Mouse (Mus musculus) lung, embryonic 15.5 days (tissue): Measurements from ENCODE around the gene Rab3c. TPM values are rescaled to one million over a fixed set of nuclear protein-coding genes. Genes with fewer than 3 reads are reported as not detected.

ENCODE experiments used
- ATAC-seq: fragments of 200-750 bp; cut with Nextera tagmentation; 2 replicates; pipeline ENCODE4 v1.8.0; 2017; ENCODE audit warnings: moderate number of reproducible peaks, borderline replicate concordance; ENCODE audit not compliant: low FRiP score, low TSS enrichment; ENCODE audit errors: extremely low read depth
- H3K27ac ChIP-seq: fragments of 300-500 bp; sonication (generic); 2 replicates; pipeline ENCODE4 v1.5.1; 2015; ENCODE audit warnings: moderate library complexity, mild to moderate bottlenecking, inconsistent platforms
- H3K27me3 ChIP-seq: fragments of 300-500 bp; sonication (generic); 2 replicates; pipeline ENCODE4 v1.6.1; 2015; ENCODE audit warnings: inconsistent platforms
- H3K36me3 ChIP-seq: fragments of 300-500 bp; sonication (generic); 2 replicates; pipeline ENCODE4 v1.6.1; 2015; ENCODE audit warnings: inconsistent platforms
- H3K4me1 ChIP-seq: fragments of 300-500 bp; sonication (generic); 2 replicates; pipeline ENCODE4 v1.6.1; 2015; ENCODE audit warnings: inconsistent platforms
- H3K4me2 ChIP-seq: fragments of 300-500 bp; sonication (generic); 2 replicates; pipeline ENCODE4 v1.6.1; 2015; ENCODE audit warnings: inconsistent platforms, mild to moderate bottlenecking, moderate library complexity
- H3K4me3 ChIP-seq: fragments of 300-500 bp; sonication (generic); 2 replicates; pipeline ENCODE4 v1.5.1; 2015; ENCODE audit warnings: mild to moderate bottlenecking, inconsistent platforms
- H3K9ac ChIP-seq: fragments of 300-500 bp; sonication (generic); 2 replicates; pipeline ENCODE4 v1.6.1; 2015; ENCODE audit warnings: inconsistent platforms
- H3K9me3 ChIP-seq: fragments of 300-500 bp; sonication (generic); 2 replicates; pipeline ENCODE4 v1.6.1; 2016; ENCODE audit warnings: inconsistent platforms
- WGBS: fragments of 180-500 bp; shearing (Covaris S2); methylation state at CpG from one replicate; pipeline ENCODE4 v1.1.7; 2015; 5-methylcytosine and 5-hydroxymethylcytosine counted together
- polyA plus RNA-seq: library from polyadenylated mRNA; unstranded; fragments of >200 nt; fragmentation: Nextera tagmentation; extraction: Ambion mirVana; gene quantifications from 2 replicates; pipeline ENCODE4 v1.2.1, GENCODE M21; 2015

Rab3c gene
- polyA plus RNA-seq, 1 experiment from 2014 or later = 2.5 TPM

- Histone ChIP-seq H3K9me3 (no peaks in the 10 kb centered on the region), H3K9ac (no peak overlapping the region), H3K27me3 (no peaks in the 10 kb centered on the region), H3K4me3 (no peak overlapping the region), H3K27ac (no peak overlapping the region), H3K4me1 (peaks cover 5% of the 10 kb centered on the region), H3K4me2 (no peak overlapping the region), H3K36me3 (no peaks in the 10 kb centered on the region)
- ATAC-seq = no peak
- 76% methylated on average over 3 of the region's 3 CpGs for WGBS
Measured at GRCm38 (mm10) chr13:110067149-110067548, 213.6 kb downstream of the Rab3c start.

GRCm38 (mm10) chr13:110066674-110067073 is 214.1 kb downstream of the Rab3c start:
- no peak overlapping the region for H3K4me2 ChIP-seq
- 74% methylated on average over 2 of the region's 2 CpGs for WGBS
- H3K4me3 ChIP-seq = no peak overlapping the region
- H3K9ac ChIP-seq = no peak overlapping the region
- peaks cover 5% of the 10 kb centered on the region for H3K4me1 ChIP-seq
- no peak for ATAC-seq
- H3K27me3 ChIP-seq = no peaks in the 10 kb centered on the region
- no peak overlapping the region for H3K27ac ChIP-seq
- H3K36me3 ChIP-seq = no peaks in the 10 kb centered on the region
- no peaks in the 10 kb centered on the region for H3K9me3 ChIP-seq

- Histone ChIP-seq H3K27me3 (no peaks in the 10 kb centered on the region), H3K9ac (no peak overlapping the region), H3K9me3 (no peaks in the 10 kb centered on the region), H3K4me1 (peaks cover 5% of the 10 kb centered on the region), H3K27ac (no peak overlapping the region), H3K4me3 (no peak overlapping the region), H3K4me2 (peak overlapping the region; percentile 29), H3K36me3 (no peaks in the 10 kb centered on the region)
- ATAC-seq = peak; percentile 89
- 8% methylated on average over 9 of the region's 9 CpGs for WGBS
Measured at GRCm38 (mm10) chr13:110062835-110063411, 217.9 kb downstream of the Rab3c start.

GRCm38 (mm10) chr13:110062288-110062687 is 218.5 kb downstream of the Rab3c start:
- WGBS = 52% methylated on average over 8 of the region's 8 CpGs
- H3K4me3 ChIP-seq = no peak overlapping the region
- no peaks in the 10 kb centered on the region for H3K36me3 ChIP-seq
- 0 out of 2 replicates have a peak, but pooled peaks have one; percentile 14 for ATAC-seq
- H3K9ac ChIP-seq = no peak overlapping the region
- no peaks in the 10 kb centered on the region for H3K27me3 ChIP-seq
- H3K4me2 ChIP-seq = no peak overlapping the region
- peaks cover 5% of the 10 kb centered on the region for H3K4me1 ChIP-seq
- H3K9me3 ChIP-seq = no peaks in the 10 kb centered on the region
- no peak overlapping the region for H3K27ac ChIP-seq

GRCm38 (mm10) chr13:110054538-110054937 is 226.3 kb downstream of the Rab3c start:
- Histone ChIP-seq H3K9ac (no peak overlapping the region), H3K36me3 (no peaks in the 10 kb centered on the region), H3K4me3 (no peak overlapping the region), H3K9me3 (no peaks in the 10 kb centered on the region), H3K4me2 (no peak overlapping the region), H3K27ac (no peak overlapping the region), H3K4me1 (no peaks in the 10 kb centered on the region), H3K27me3 (no peaks in the 10 kb centered on the region)
- ATAC-seq = no peak
- 78% methylated on average over 8 of the region's 8 CpGs for WGBS

GRCm38 (mm10) chr13:110048767-110049434 is 231.9 kb downstream of the Rab3c start:
- no peaks in the 10 kb centered on the region for H3K27me3 ChIP-seq
- H3K27ac ChIP-seq = no peak overlapping the region
- H3K4me2 ChIP-seq = no peak overlapping the region
- H3K4me1 ChIP-seq = peaks cover 4% of the 10 kb centered on the region; the same call in 1 of the 2 replicates
- WGBS = 47% methylated on average over 5 of the region's 5 CpGs
- no peaks in the 10 kb centered on the region for H3K36me3 ChIP-seq
- H3K4me3 ChIP-seq = no peak overlapping the region
- ATAC-seq = no peak
- H3K9ac ChIP-seq = no peak overlapping the region
- H3K9me3 ChIP-seq = no peaks in the 10 kb centered on the region

- Histone ChIP-seq H3K27me3 (no peaks in the 10 kb centered on the region), H3K9me3 (no peaks in the 10 kb centered on the region), H3K27ac (no peak overlapping the region), H3K9ac (no peak overlapping the region), H3K4me3 (no peak overlapping the region), H3K4me2 (no peak overlapping the region), H3K36me3 (no peaks in the 10 kb centered on the region), H3K4me1 (peaks cover 7% of the 10 kb centered on the region; the same call in 1 of the 2 replicates)
- WGBS = 81% methylated on average over 4 of the region's 4 CpGs
- no peak; the same call in 1 of the 2 replicates for ATAC-seq
Measured at GRCm38 (mm10) chr13:110044418-110044817, 236.4 kb downstream of the Rab3c start.

GRCm38 (mm10) chr13:110039779-110040498 is 240.9 kb downstream of the Rab3c start:
- Histone ChIP-seq H3K27ac (no peak overlapping the region), H3K4me3 (no peak overlapping the region), H3K9ac (no peak overlapping the region), H3K36me3 (no peaks in the 10 kb centered on the region), H3K4me2 (no peak overlapping the region), H3K4me1 (peaks cover 7% of the 10 kb centered on the region; the same call in 1 of the 2 replicates), H3K9me3 (no peaks in the 10 kb centered on the region), H3K27me3 (no peaks in the 10 kb centered on the region)
- 86% methylated on average over 3 of the region's 3 CpGs for WGBS
- peak; percentile 25; the same call in 1 of the 2 replicates for ATAC-seq

- Histone ChIP-seq H3K4me2 (no peak overlapping the region), H3K27me3 (no peaks in the 10 kb centered on the region), H3K9ac (no peak overlapping the region), H3K36me3 (no peaks in the 10 kb centered on the region), H3K4me1 (peaks cover 3% of the 10 kb centered on the region; the same call in 1 of the 2 replicates), H3K4me3 (no peak overlapping the region), H3K27ac (no peak overlapping the region), H3K9me3 (no peaks in the 10 kb centered on the region)
- WGBS = 47% methylated on average over 9 of the region's 9 CpGs
- no peak for ATAC-seq
Measured at GRCm38 (mm10) chr13:110039170-110039569, 241.6 kb downstream of the Rab3c start.

- WGBS = 55% methylated on average over 3 of the region's 3 CpGs
- no peak overlapping the region for H3K27ac ChIP-seq
- no peaks in the 10 kb centered on the region for H3K9me3 ChIP-seq
- H3K9ac ChIP-seq = no peak overlapping the region
- no peak for ATAC-seq
- no peaks in the 10 kb centered on the region for H3K36me3 ChIP-seq
- H3K4me1 ChIP-seq = peaks cover 2% of the 10 kb centered on the region; the same call in 1 of the 2 replicates
- no peak overlapping the region for H3K4me2 ChIP-seq
- no peaks in the 10 kb centered on the region for H3K27me3 ChIP-seq
- H3K4me3 ChIP-seq = no peak overlapping the region
Measured at GRCm38 (mm10) chr13:110038521-110038920, 242.3 kb downstream of the Rab3c start.

GRCm38 (mm10) chr13:110034885-110035284 is 245.9 kb downstream of the Rab3c start:
- H3K27me3 ChIP-seq = no peaks in the 10 kb centered on the region
- no peak for ATAC-seq
- no peaks in the 10 kb centered on the region for H3K9me3 ChIP-seq
- no peak overlapping the region for H3K9ac ChIP-seq
- H3K4me3 ChIP-seq = no peak overlapping the region
- H3K4me2 ChIP-seq = no peak overlapping the region
- 77% methylated on average over 6 of the region's 6 CpGs for WGBS
- no peak overlapping the region for H3K27ac ChIP-seq
- no peaks in the 10 kb centered on the region for H3K36me3 ChIP-seq
- H3K4me1 ChIP-seq = no peaks in the 10 kb centered on the region

GRCm38 (mm10) chr13:110034041-110034440 is 246.8 kb downstream of the Rab3c start:
- no peak overlapping the region for H3K9ac ChIP-seq
- no peaks in the 10 kb centered on the region for H3K4me1 ChIP-seq
- no peak for ATAC-seq
- no peaks in the 10 kb centered on the region for H3K27me3 ChIP-seq
- no peaks in the 10 kb centered on the region for H3K9me3 ChIP-seq
- H3K4me3 ChIP-seq = no peak overlapping the region
- H3K36me3 ChIP-seq = no peaks in the 10 kb centered on the region
- 73% methylated on average over 7 of the region's 7 CpGs for WGBS
- H3K4me2 ChIP-seq = no peak overlapping the region
- no peak overlapping the region for H3K27ac ChIP-seq
